Mouse (Mus musculus): Measurements from ENCODE around the gene Cdh23. TPM values are rescaled to one million over a fixed set of nuclear protein-coding genes. Genes with fewer than 3 reads are reported as not detected.

The Cdh23 gene
- polyA plus RNA-seq, 1 experiment = 2.1 TPM

DNA sequence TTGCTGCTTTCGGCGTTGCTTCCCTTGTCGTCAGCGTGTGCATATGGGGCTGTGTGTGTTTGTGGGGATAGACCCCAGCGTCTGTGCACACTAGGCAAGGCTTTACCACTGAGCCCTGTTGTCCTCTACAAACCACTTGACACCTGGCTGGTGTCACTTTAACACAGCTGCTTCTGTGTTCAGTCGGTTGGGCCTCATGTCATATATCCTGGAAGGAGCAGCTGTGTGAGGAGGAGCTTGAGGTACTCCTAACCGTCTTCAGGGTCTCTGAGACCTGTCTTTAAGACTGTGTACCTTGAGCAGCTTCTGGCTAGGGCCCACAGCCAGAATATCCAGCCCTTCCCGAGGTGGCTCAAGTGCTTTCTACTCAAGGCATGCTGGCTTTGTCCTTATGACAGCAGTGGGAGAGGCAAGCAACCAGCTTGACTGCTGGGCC, 411.6 kb downstream of the Cdh23 start:
- Histone ChIP-seq H3K4me2 (ENCODE audit: low read depth) (peak overlapping the region; percentile 24), H3K4me3 (no peak overlapping the region), H3K79me2 (ENCODE audit: control insufficient read depth, insufficient read depth) (peaks cover 100% of the 10 kb centered on the region), H3ac (ENCODE audit: control insufficient read depth, insufficient read length) (no peak overlapping the region), H3K27me3 (ENCODE audit: control insufficient read depth, insufficient read depth, insufficient read length) (no peaks in the 10 kb centered on the region), H3K36me3 (ENCODE audit: control insufficient read depth, insufficient read depth) (no peaks in the 10 kb centered on the region)
- no peak for TF ChIP-seq REST (IDR thresholded peaks at IDR 0.05; ENCODE audit: insufficient read depth, insufficient read length)
- TF ChIP-seq MYOD1 (IDR thresholded peaks at IDR 0.05; ENCODE audit: control insufficient read depth in 1 of 3, insufficient read length in 2 of 3, low read depth in 2 of 3) = peak in 2 of 3 experiments; percentile 59 to 82
- TF ChIP-seq MYOG (IDR thresholded peaks at IDR 0.05; ENCODE audit: control insufficient read depth in 1 of 3, insufficient read depth in 1 of 3, insufficient read length in 2 of 3, low read depth in 2 of 3) = peak in 2 of 3 experiments; percentile 18 to 77

DNA sequence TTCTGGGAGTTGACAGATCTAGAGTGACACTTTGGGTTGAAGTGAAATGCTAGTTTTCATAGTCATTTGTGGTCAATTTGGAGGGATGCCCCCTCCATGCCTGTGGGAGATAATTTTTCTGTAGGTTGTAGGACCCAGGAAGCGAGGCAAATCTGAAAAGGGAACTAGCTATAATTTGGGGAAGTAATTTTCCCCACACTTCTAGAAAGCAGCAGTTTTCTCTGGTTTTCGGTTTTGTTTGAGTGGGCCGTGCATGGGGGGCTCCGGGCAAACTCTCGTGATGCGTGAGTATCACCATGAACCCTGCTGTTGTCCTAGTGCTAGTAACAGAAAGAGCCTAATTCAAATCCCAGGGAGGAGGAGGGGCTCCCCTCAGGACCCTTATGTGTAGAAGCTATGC, 412.0 kb downstream of the Cdh23 start:
- no peaks in the 10 kb centered on the region for H3K36me3 ChIP-seq (ENCODE audit: control insufficient read depth, insufficient read depth)
- peaks cover 100% of the 10 kb centered on the region for H3K79me2 ChIP-seq (ENCODE audit: control insufficient read depth, insufficient read depth)
- no peaks in the 10 kb centered on the region for H3K27me3 ChIP-seq (ENCODE audit: control insufficient read depth, insufficient read depth, insufficient read length)
- H3K4me2 ChIP-seq (ENCODE audit: low read depth) = peak overlapping the region; percentile 24
- H3ac ChIP-seq (ENCODE audit: control insufficient read depth, insufficient read length) = no peak overlapping the region
- H3K4me3 ChIP-seq = no peak overlapping the region
- TF ChIP-seq MYOD1 (IDR thresholded peaks at IDR 0.05; ENCODE audit: control insufficient read depth in 1 of 3, insufficient read length in 2 of 3, low read depth in 2 of 3) (no peak), USF1 (IDR thresholded peaks at IDR 0.05; ENCODE audit: low read depth) (no peak), POLR2A (IDR thresholded peaks at IDR 0.05; ENCODE audit: insufficient read length, low read depth) (no peak), E2F4 (IDR thresholded peaks at IDR 0.05; ENCODE audit: insufficient read depth) (no peak), TCF3 (IDR thresholded peaks at IDR 0.05; ENCODE audit: insufficient read length, low read depth) (no peak), MAX (IDR thresholded peaks at IDR 0.05; ENCODE audit: low read depth) (no peak), CEBPB (IDR thresholded peaks at IDR 0.05; ENCODE audit: insufficient read depth, poor library complexity, severe bottlenecking) (no peak), MYOG (IDR thresholded peaks at IDR 0.05; ENCODE audit: control insufficient read depth in 1 of 3, insufficient read depth in 1 of 3, insufficient read length in 2 of 3, low read depth in 2 of 3) (no peak), TCF12 (IDR thresholded peaks at IDR 0.05; ENCODE audit: insufficient read depth, poor library complexity, severe bottlenecking) (no peak), POLR2AphosphoS2 (IDR thresholded peaks at IDR 0.05; ENCODE audit: insufficient read length, low read depth) (no peak), REST (IDR thresholded peaks at IDR 0.05; ENCODE audit: insufficient read depth, insufficient read length) (no peak), SRF (IDR thresholded peaks at IDR 0.05; ENCODE audit: control insufficient read depth, insufficient read length, low read depth) (no peak)

- Histone ChIP-seq H3K27me3 (ENCODE audit: control insufficient read depth, insufficient read depth, insufficient read length) (no peaks in the 10 kb centered on the region), H3K4me3 (no peak overlapping the region), H3K4me2 (ENCODE audit: low read depth) (peak overlapping the region; percentile 91)
These were observed 413.9 kb downstream of the Cdh23 start for GRCm38 (mm10) chr10:60282116-60283014.

DNA sequence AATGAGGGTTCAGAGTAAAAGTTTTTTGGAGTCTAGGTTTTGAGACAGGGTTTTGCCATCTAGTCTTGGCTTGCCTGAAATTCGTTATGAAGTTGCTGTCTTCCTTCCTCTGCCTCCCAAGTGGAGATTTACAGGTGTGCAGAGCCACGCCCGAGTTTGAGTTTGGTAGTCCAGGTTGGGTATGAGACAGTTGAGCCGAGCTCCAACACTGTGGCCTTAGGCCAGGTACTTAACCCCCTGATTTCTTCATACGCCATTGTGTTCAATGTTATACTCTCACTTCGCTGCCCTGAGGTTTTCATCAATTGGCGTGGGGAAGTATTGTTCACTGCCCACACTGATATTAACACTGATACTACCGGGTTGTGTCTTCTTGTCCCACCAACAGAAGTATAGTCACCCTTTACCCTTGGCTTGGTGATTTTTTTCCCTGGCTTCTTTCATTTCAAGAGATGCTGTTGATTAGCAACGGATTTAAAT, 414.7 kb downstream of the Cdh23 start:
- Histone ChIP-seq H3ac (ENCODE audit: control insufficient read depth, insufficient read length) (no peak overlapping the region), H3K27me3 (ENCODE audit: control insufficient read depth, insufficient read depth, insufficient read length) (no peaks in the 10 kb centered on the region), H3K4me3 (no peak overlapping the region), H3K36me3 (ENCODE audit: control insufficient read depth, insufficient read depth) (no peaks in the 10 kb centered on the region), H3K4me2 (ENCODE audit: low read depth) (peak overlapping the region; percentile 91), H3K79me2 (ENCODE audit: control insufficient read depth, insufficient read depth) (peaks cover 91% of the 10 kb centered on the region)
- TF ChIP-seq SRF (IDR thresholded peaks at IDR 0.05; ENCODE audit: control insufficient read depth, insufficient read length, low read depth) (no peak), CEBPB (IDR thresholded peaks at IDR 0.05; ENCODE audit: insufficient read depth, poor library complexity, severe bottlenecking) (no peak), TCF12 (IDR thresholded peaks at IDR 0.05; ENCODE audit: insufficient read depth, poor library complexity, severe bottlenecking) (no peak), REST (IDR thresholded peaks at IDR 0.05; ENCODE audit: insufficient read depth, insufficient read length) (no peak), USF1 (IDR thresholded peaks at IDR 0.05; ENCODE audit: low read depth) (no peak)

More at GRCm38 (mm10) chr10:60282116-60283014, 413.9 kb downstream of the Cdh23 start:
- Histone ChIP-seq H3K36me3 (ENCODE audit: control insufficient read depth, insufficient read depth) (no peaks in the 10 kb centered on the region), H3K79me2 (ENCODE audit: control insufficient read depth, insufficient read depth) (peaks cover 99% of the 10 kb centered on the region), H3ac (ENCODE audit: control insufficient read depth, insufficient read length) (no peak overlapping the region)
- TF ChIP-seq USF1 (IDR thresholded peaks at IDR 0.05; ENCODE audit: low read depth) = no peak
- no peak for TF ChIP-seq CEBPB (IDR thresholded peaks at IDR 0.05; ENCODE audit: insufficient read depth, poor library complexity, severe bottlenecking)
- no peak for TF ChIP-seq POLR2AphosphoS2 (IDR thresholded peaks at IDR 0.05; ENCODE audit: insufficient read length, low read depth)
- TF ChIP-seq MYOD1 (IDR thresholded peaks at IDR 0.05; ENCODE audit: control insufficient read depth in 1 of 3, insufficient read length in 2 of 3, low read depth in 2 of 3) = no peak
- TF ChIP-seq TCF3 (IDR thresholded peaks at IDR 0.05; ENCODE audit: insufficient read length, low read depth) = no peak
- TF ChIP-seq SRF (IDR thresholded peaks at IDR 0.05; ENCODE audit: control insufficient read depth, insufficient read length, low read depth) = no peak
- no peak for TF ChIP-seq REST (IDR thresholded peaks at IDR 0.05; ENCODE audit: insufficient read depth, insufficient read length)
- no peak for TF ChIP-seq MYOG (IDR thresholded peaks at IDR 0.05; ENCODE audit: control insufficient read depth in 1 of 3, insufficient read depth in 1 of 3, insufficient read length in 2 of 3, low read depth in 2 of 3)
- TF ChIP-seq MAX (IDR thresholded peaks at IDR 0.05; ENCODE audit: low read depth) = no peak
- TF ChIP-seq TCF12 (IDR thresholded peaks at IDR 0.05; ENCODE audit: insufficient read depth, poor library complexity, severe bottlenecking) = no peak
- no peak for TF ChIP-seq E2F4 (IDR thresholded peaks at IDR 0.05; ENCODE audit: insufficient read depth)
- TF ChIP-seq POLR2A (IDR thresholded peaks at IDR 0.05; ENCODE audit: insufficient read length, low read depth) = no peak

Measured in myocyte (in vitro differentiated cells).